Mouse (Mus musculus) cerebellum, adult 2 months (tissue): ENCODE results near the gene Thsd4.
"Not testable (repeated sequence)": the region's sequence is repeated elsewhere in the genome, so short reads cannot be mapped to it uniquely, and the experiment has no call there.

ENCODE experiments used
- CTCF ChIP-seq: fragments of 200-500 bp; IDR thresholded peaks from 2 replicates; pipeline ENCODE4 v1.5.1; 2011; ENCODE audit warnings: low read depth, mild to moderate bottlenecking, control low read depth, low read length, moderate library complexity, borderline replicate concordance; ENCODE audit not compliant: insufficient read depth
- POLR2A ChIP-seq: fragments of 200-500 bp; IDR thresholded peaks from 2 replicates; pipeline ENCODE4 v1.6.1; 2011; ENCODE audit warnings: low read length, control low read depth, borderline replicate concordance; ENCODE audit not compliant: insufficient read depth

- TF ChIP-seq CTCF, POLR2A: not testable (repeated sequence)
Measured at GRCm38 (mm10) chr9:60272345-60272744, 249.5 kb downstream of the Thsd4 start.
